Mouse (Mus musculus): ENCODE data around the gene Ssh3.

The Ssh3 gene

GRCm38 (mm10) chr19:4268566-4269361 is at the start of gene Ssh3:
TSS of gene Ssh3 (minus strand) at chr19:4269180.
- DNase-seq (ENCODE audit: low spot score): peak; percentile 82

- no peak for DNase-seq (ENCODE audit: low spot score)
Measured at GRCm38 (mm10) chr19:4317181-4317580, 48.2 kb upstream of the Ssh3 start.

- no peak for DNase-seq (ENCODE audit: low spot score)
Measured at GRCm38 (mm10) chr19:4315223-4315944, 46.4 kb upstream of the Ssh3 start.

- DNase-seq (ENCODE audit: low spot score): no peak
Measured at GRCm38 (mm10) chr19:4309776-4310185, 40.8 kb upstream of the Ssh3 start.

GRCm38 (mm10) chr19:4309302-4309701 is 40.3 kb upstream of the Ssh3 start:
- DNase-seq (ENCODE audit: low spot score): no peak

GRCm38 (mm10) chr19:4306190-4306577 is 37.2 kb upstream of the Ssh3 start, which contains the start of gene Grk2:
TSS of gene Grk2 (minus strand) at chr19:4306222.
- DNase-seq (ENCODE audit: low spot score): peak; percentile 85

GRCm38 (mm10) chr19:4305491-4306189 is 36.7 kb upstream of the Ssh3 start:
- DNase-seq (ENCODE audit: low spot score): peak; percentile 55

- no peak for DNase-seq (ENCODE audit: low spot score)
Measured at GRCm38 (mm10) chr19:4304871-4305321, 35.9 kb upstream of the Ssh3 start.

GRCm38 (mm10) chr19:4304251-4304821 is 35.4 kb upstream of the Ssh3 start:
- no peak for DNase-seq (ENCODE audit: low spot score)

GRCm38 (mm10) chr19:4303640-4303995 is 34.6 kb upstream of the Ssh3 start:
- DNase-seq (ENCODE audit: low spot score): no peak

GRCm38 (mm10) chr19:4302936-4303639 is 34.1 kb upstream of the Ssh3 start:
- no peak for DNase-seq (ENCODE audit: low spot score)

- no peak for DNase-seq (ENCODE audit: low spot score)
Measured at GRCm38 (mm10) chr19:4301735-4302651, 33.0 kb upstream of the Ssh3 start.

- no peak for DNase-seq (ENCODE audit: low spot score)
Measured at GRCm38 (mm10) chr19:4300852-4301734, 32.1 kb upstream of the Ssh3 start.

GRCm38 (mm10) chr19:4300271-4300704 is 31.3 kb upstream of the Ssh3 start:
- no peak for DNase-seq (ENCODE audit: low spot score)

- DNase-seq (ENCODE audit: low spot score): no peak
Measured at GRCm38 (mm10) chr19:4299574-4300270, 30.7 kb upstream of the Ssh3 start.

GRCm38 (mm10) chr19:4299126-4299525 is 30.1 kb upstream of the Ssh3 start:
- no peak for DNase-seq (ENCODE audit: low spot score)

- DNase-seq (ENCODE audit: low spot score): no peak
Measured at GRCm38 (mm10) chr19:4298322-4299121, 29.5 kb upstream of the Ssh3 start.

- DNase-seq (ENCODE audit: low spot score): no peak
Measured at GRCm38 (mm10) chr19:4297851-4298250, 28.9 kb upstream of the Ssh3 start.
